Mouse (Mus musculus): ENCODE results near the gene Aldh1a7.

- TF ChIP-seq POLR2A (IDR thresholded peaks at IDR 0.05; ENCODE audit: extremely low read depth, insufficient read depth, low read length) (no peak), CTCF (IDR thresholded peaks at IDR 0.05; ENCODE audit: low read depth, low read length) (no peak)
These were observed 73.1 kb downstream of the Aldh1a7 start for GRCm38 (mm10) chr19:20654141-20654873.
